Mouse (Mus musculus): Measurements from ENCODE around the gene Prpf4b. TPM values are rescaled to one million over a fixed set of nuclear protein-coding genes. Genes with fewer than 3 reads are reported as not detected.
"Not testable (repeated sequence)": the region's sequence is repeated elsewhere in the genome, so short reads cannot be mapped to it uniquely, and the experiment has no call there.

Prpf4b gene
- polyA plus RNA-seq, 1 experiment from 2014 or later: 72.5 TPM

DNA sequence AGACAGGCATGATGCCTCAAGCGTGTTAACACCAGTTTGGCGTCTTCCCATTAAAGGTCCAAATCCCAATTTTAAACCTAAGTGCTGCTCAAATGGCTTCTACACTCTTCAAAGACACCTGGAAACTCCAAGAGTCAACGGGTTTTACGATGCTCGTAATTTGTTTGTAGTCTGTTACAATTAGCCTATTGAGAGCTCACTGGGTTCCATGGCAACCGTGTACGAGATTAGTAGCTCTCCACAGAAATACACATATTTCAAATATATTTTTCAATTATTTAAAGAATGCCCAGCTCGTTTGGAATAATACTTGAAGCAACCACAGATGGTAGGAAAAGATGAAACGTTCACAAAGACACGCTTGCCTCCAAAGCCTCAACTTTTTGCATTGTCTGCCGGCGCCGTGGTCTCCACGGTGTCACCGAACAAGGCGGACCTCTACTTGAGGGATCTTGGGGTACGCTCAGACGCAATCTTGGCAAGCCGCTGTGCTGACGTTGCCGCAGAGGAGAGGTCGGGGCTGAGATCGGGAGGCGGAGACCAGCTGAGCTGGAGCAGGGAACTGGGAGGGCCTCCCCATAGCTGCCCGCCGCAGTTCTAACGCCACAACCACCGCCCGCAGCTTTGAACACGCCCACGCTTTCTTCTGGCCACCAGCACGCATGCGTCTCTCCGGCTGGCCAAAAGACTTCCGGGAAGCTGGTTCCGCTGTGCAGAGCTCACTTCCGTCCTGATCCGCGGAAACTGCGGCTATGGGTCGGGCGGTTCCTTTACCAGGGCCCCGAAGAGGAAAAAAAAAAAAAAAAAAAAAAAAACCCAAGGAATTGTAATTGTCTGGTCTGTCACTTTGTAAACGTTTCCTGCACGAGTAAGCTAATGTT lies 1.1 kb upstream of the Prpf4b start:
- Histone ChIP-seq H3K4me1 (peaks cover 16% of the 10 kb centered on the region), H3K9me3 (replicated peaks) (no peaks in the 10 kb centered on the region), H3K4me3 (replicated peaks) (peak overlapping the region; percentile 96), H3K36me3 (no peaks in the 10 kb centered on the region), H3K9ac (peak overlapping the region; percentile 33), H3K4me2 (replicated peaks) (peak overlapping the region; percentile 61), H3K27ac (replicated peaks) (peak overlapping the region; percentile 99), H3K27me3 (no peaks in the 10 kb centered on the region)
- 2% methylated on average over 45 of the region's 45 CpGs for WGBS
- peak; percentile 95 for ATAC-seq (ENCODE audit: insufficient number of reproducible peaks, low FRiP score, low TSS enrichment, low read depth)

GRCm38 (mm10) chr13:34874736-34875135 lies 366 bp upstream of the Prpf4b start:
- H3K27ac ChIP-seq (replicated peaks): peak overlapping the region; percentile 99

GRCm38 (mm10) chr13:34875741-34876445 lies 791 bp downstream of the Prpf4b start:
- WGBS: under 1% methylated on average over 50 of the region's 50 CpGs
- Histone ChIP-seq H3K9me3 (replicated peaks) (no peaks in the 10 kb centered on the region), H3K27ac (replicated peaks) (peak overlapping the region; percentile 99), H3K36me3 (no peaks in the 10 kb centered on the region), H3K4me3 (replicated peaks) (peak overlapping the region; percentile 96), H3K27me3 (no peaks in the 10 kb centered on the region), H3K9ac (peak overlapping the region; percentile 95), H3K4me2 (replicated peaks) (peak overlapping the region; percentile 61), H3K4me1 (peaks cover 16% of the 10 kb centered on the region)
- ATAC-seq (ENCODE audit: insufficient number of reproducible peaks, low FRiP score, low TSS enrichment, low read depth): peak; percentile 27

More at GRCm38 (mm10) chr13:34874736-34875135, 366 bp upstream of the Prpf4b start:
- WGBS: 18% methylated on average over 13 of the region's 13 CpGs
- not testable (repeated sequence) for H3K27me3 ChIP-seq; H3K36me3 ChIP-seq; H3K9me3 ChIP-seq (replicated peaks); ATAC-seq (ENCODE audit: insufficient number of reproducible peaks, low FRiP score, low TSS enrichment, low read depth); H3K9ac ChIP-seq
- Histone ChIP-seq H3K4me1 (peaks cover 16% of the 10 kb centered on the region), H3K4me2 (replicated peaks) (peak overlapping the region; percentile 61), H3K4me3 (replicated peaks) (peak overlapping the region; percentile 96)

DNA sequence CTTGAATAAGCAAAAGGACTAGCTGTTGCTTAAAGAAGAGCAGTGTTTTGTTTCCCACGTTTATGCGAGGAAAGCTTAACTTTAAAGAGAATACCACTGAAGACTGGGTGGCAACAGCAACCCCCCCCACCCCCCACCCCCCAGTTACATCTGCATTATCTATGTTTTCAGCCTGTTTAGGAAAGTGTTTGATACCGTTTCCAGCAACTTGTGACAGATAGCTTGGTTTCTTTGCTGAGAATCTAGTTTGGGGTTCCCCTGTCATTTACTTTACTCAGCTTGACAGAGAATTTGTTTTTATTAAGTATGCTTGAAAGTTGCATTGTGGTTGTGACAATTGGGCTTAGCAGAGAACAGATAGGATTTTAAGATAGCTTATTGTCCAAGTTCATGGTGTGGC lies 1.4 kb downstream of the Prpf4b start:
- Histone ChIP-seq H3K27me3 (no peaks in the 10 kb centered on the region), H3K4me1 (peaks cover 16% of the 10 kb centered on the region), H3K36me3 (no peaks in the 10 kb centered on the region), H3K4me2 (replicated peaks) (peak overlapping the region; percentile 61), H3K4me3 (replicated peaks) (peak overlapping the region; percentile 96), H3K9ac (peak overlapping the region; percentile 95), H3K9me3 (replicated peaks) (no peaks in the 10 kb centered on the region), H3K27ac (replicated peaks) (peak overlapping the region; percentile 99; the same call in 1 of the 2 replicates)
- 6% methylated on average over 3 of the region's 3 CpGs for WGBS
- no peak for ATAC-seq (ENCODE audit: insufficient number of reproducible peaks, low FRiP score, low TSS enrichment, low read depth)

DNA sequence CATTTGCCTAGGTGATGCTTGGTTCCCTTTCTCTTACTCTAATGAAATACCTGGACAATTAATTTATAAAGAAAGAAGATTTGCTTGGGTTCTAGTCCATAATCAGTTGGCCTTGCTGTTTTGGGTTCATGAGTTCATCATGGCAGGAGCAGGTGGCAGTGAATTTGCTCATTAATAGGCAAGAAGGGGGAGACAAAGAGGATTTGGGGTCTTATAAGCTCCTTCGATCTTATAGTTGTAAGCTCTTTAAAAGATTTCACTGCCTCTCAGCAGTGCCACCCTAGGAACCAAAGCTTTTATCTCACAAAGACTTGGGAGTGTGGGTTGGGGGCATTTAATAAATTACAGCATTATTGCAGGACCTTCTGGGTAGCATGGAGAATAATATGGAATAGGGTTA lies 17.8 kb downstream of the Prpf4b start:
- Histone ChIP-seq H3K27me3 (no peaks in the 10 kb centered on the region), H3K4me1 (no peaks in the 10 kb centered on the region), H3K4me2 (replicated peaks) (no peak overlapping the region), H3K9ac (no peak overlapping the region), H3K36me3 (peaks cover 78% of the 10 kb centered on the region), H3K9me3 (replicated peaks) (no peaks in the 10 kb centered on the region), H3K27ac (replicated peaks) (no peak overlapping the region), H3K4me3 (replicated peaks) (no peak overlapping the region)
- ATAC-seq (ENCODE audit: insufficient number of reproducible peaks, low FRiP score, low TSS enrichment, low read depth): no peak
- 84% methylated on average over 1 of the region's 1 CpGs for WGBS

DNA sequence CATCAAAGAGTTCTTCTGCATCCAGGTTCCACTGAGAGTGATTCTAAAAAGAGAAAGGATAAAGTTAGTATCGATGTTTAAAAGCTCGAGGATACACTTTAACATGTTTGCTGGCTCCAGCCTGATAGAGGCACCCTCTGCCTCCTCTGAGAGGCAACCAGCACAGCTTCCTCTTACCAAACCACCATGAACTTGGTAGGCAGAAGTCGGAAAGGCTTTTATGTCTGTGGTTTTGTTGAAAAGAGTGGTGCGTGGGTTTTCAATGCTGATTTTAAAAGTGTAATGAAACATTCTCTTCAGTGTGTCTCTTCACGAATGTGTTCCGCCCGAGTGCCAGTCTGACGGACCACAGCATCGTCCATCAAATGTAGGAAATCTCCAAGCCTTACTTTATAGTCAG lies 39.5 kb downstream of the Prpf4b start:
- Histone ChIP-seq H3K9ac (no peak overlapping the region), H3K27ac (replicated peaks) (no peak overlapping the region), H3K9me3 (replicated peaks) (no peaks in the 10 kb centered on the region), H3K4me3 (replicated peaks) (no peak overlapping the region), H3K4me2 (replicated peaks) (no peak overlapping the region), H3K4me1 (no peaks in the 10 kb centered on the region), H3K27me3 (no peaks in the 10 kb centered on the region), H3K36me3 (no peaks in the 10 kb centered on the region)
- 73% methylated on average over 9 of the region's 9 CpGs for WGBS
- no peak for ATAC-seq (ENCODE audit: insufficient number of reproducible peaks, low FRiP score, low TSS enrichment, low read depth)

GRCm38 (mm10) chr13:34916520-34917167 lies 41.5 kb downstream of the Prpf4b start:
- H3K9ac ChIP-seq: no peak overlapping the region
- no peaks in the 10 kb centered on the region for H3K27me3 ChIP-seq
- no peak overlapping the region for H3K27ac ChIP-seq (replicated peaks)
- peak overlapping the region; percentile 25 for H3K4me3 ChIP-seq (replicated peaks)
- H3K4me1 ChIP-seq: no peaks in the 10 kb centered on the region
- ATAC-seq (ENCODE audit: insufficient number of reproducible peaks, low FRiP score, low TSS enrichment, low read depth): 0 out of 2 replicates have a peak, but pooled peaks have one; percentile 29
- peak overlapping the region; percentile 49 for H3K4me2 ChIP-seq (replicated peaks)
- H3K36me3 ChIP-seq: no peaks in the 10 kb centered on the region
- 37% methylated on average over 37 of the region's 37 CpGs for WGBS
- H3K9me3 ChIP-seq (replicated peaks): no peaks in the 10 kb centered on the region

DNA sequence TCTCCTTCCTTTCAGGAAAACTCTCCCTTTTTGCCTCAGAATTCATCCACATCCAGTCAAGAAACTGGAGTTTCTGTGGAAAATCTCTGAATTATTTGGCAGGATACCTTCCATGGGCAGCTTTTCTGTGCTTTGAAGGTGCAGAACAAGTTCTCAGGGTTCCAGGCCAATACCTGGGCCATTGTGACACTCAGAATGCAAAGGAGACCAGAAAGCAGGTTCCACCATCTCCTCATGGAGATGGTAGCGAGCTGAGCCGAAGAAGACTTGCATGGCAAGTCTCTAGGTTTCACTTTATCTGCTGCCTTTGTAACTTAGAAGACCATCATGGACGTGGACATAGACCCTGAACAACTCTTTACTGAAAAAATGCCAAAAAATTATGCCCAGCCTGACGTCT lies 49.1 kb downstream of the Prpf4b start, which contains the start of the genes Fam217a and 4933417A18Rik:
Gene Fam217a, minus strand, starts transcription at position 101 of the 400 bp plus-strand sequence.
Gene 4933417A18Rik, plus strand, starts transcription at position 200 of the 400 bp plus-strand sequence.
- Histone ChIP-seq H3K9ac (no peak within 1 kb of the TSS), H3K27ac (replicated peaks) (no peak within 1 kb of the TSS), H3K36me3 (no peaks in the 10 kb centered on the region), H3K9me3 (replicated peaks) (no peaks in the 10 kb centered on the region), H3K4me1 (no peaks in the 10 kb centered on the region), H3K27me3 (no peaks in the 10 kb centered on the region), H3K4me2 (replicated peaks) (no peak within 1 kb of the TSS), H3K4me3 (replicated peaks) (no peak within 1 kb of the TSS)
- 73% methylated on average over 4 of the region's 4 CpGs for WGBS
- ATAC-seq (ENCODE audit: insufficient number of reproducible peaks, low FRiP score, low TSS enrichment, low read depth): no peak

DNA sequence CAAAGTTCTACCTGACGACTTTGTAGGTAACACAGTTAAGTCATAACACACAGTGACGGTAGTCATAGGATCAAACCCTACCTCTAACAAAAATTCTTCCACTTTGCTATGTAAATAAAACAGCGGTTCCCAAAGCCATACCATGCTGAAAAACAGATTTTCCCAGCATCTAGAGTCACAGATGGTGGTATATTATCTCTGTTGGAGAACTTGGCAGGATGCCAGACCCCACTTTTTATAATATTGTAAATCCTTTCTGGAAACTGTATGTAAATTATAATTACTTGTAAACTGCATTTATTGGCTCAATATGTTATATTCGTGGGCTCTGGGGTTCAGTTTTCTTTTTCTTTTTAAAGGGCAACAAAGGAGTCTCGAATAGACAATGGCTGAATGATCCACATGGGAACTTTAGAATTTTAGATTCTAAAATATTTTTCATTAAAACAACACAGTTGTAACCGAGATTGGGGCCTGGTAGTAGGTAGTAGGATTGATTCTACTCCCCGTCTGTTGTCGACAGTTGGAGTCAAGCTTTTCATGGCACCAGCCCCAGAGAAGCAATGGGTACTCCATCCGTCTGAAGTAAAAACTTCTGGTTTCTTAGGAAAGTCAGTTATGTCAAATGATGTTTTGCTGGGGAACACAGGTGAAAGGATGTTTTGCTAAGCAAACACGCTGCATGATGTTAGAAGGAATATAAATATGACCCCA lies 60.0 kb downstream of the Prpf4b start:
- ATAC-seq (ENCODE audit: insufficient number of reproducible peaks, low FRiP score, low TSS enrichment, low read depth): no peak
- Histone ChIP-seq H3K27me3 (no peaks in the 10 kb centered on the region), H3K27ac (replicated peaks) (no peak overlapping the region), H3K4me3 (replicated peaks) (no peak overlapping the region), H3K4me1 (no peaks in the 10 kb centered on the region), H3K4me2 (replicated peaks) (no peak overlapping the region), H3K9ac (no peak overlapping the region), H3K9me3 (replicated peaks) (no peaks in the 10 kb centered on the region), H3K36me3 (no peaks in the 10 kb centered on the region)
- 47% methylated on average over 10 of the region's 10 CpGs for WGBS

DNA sequence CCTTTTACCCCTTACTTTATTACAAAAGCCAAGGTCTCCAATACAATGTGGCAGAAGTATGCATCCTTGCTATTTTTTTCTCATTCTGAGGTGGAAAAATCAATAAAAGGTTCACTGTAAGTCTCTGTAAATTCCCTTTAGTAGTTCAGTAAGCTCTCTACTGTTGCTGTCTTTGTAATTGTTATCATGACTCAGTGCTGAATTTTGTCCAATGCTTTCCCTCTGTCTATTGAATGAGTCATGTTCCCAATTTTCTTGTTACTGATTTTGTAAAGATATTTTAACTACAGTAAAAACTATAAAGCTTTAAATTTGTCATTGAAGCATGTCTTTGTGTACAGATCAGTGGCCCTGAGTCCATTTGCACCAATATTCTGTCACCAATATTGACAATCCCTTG lies 67.3 kb downstream of the Prpf4b start:
- H3K4me2 ChIP-seq (replicated peaks): no peak overlapping the region
- H3K9me3 ChIP-seq (replicated peaks): no peaks in the 10 kb centered on the region
- no peak overlapping the region for H3K4me3 ChIP-seq (replicated peaks)
- H3K9ac ChIP-seq: no peak overlapping the region
- no peaks in the 10 kb centered on the region for H3K4me1 ChIP-seq
- H3K36me3 ChIP-seq: no peaks in the 10 kb centered on the region
- no peaks in the 10 kb centered on the region for H3K27me3 ChIP-seq
- ATAC-seq (ENCODE audit: insufficient number of reproducible peaks, low FRiP score, low TSS enrichment, low read depth): no peak
- H3K27ac ChIP-seq (replicated peaks): no peak overlapping the region
